Mouse (Mus musculus) forebrain, embryonic 13.5 days (tissue): ENCODE measurements around the gene Ftsj3. TPM values are rescaled to one million over a fixed set of nuclear protein-coding genes. Genes with fewer than 3 reads are reported as not detected.
A peak's percentile ranks its signal among the peaks of the same experiment; 100 is the strongest.

Experiments
- ATAC-seq: fragments of 200-750 bp; cut with Nextera tagmentation; 2 replicates; pipeline ENCODE4 v1.8.0; 2017
- H3K27ac ChIP-seq: fragments of 300-500 bp; sonication (generic); 2 replicates; pipeline ENCODE4 v1.5.1; 2015; ENCODE audit warnings: inconsistent platforms, mild to moderate bottlenecking, moderate library complexity
- H3K27me3 ChIP-seq: fragments of 300-500 bp; sonication (generic); 2 replicates; pipeline ENCODE4 v1.6.1; 2015; ENCODE audit warnings: mild to moderate bottlenecking, inconsistent platforms
- H3K36me3 ChIP-seq: fragments of 300-500 bp; sonication (generic); 2 replicates; pipeline ENCODE4 v1.6.1; 2015; ENCODE audit warnings: mild to moderate bottlenecking, inconsistent platforms; ENCODE audit not compliant: poor library complexity, severe bottlenecking
- H3K4me1 ChIP-seq: fragments of 300-500 bp; sonication (generic); 2 replicates; pipeline ENCODE4 v1.6.1; 2015; ENCODE audit warnings: inconsistent platforms
- H3K4me2 ChIP-seq: fragments of 300-500 bp; sonication (generic); 2 replicates; pipeline ENCODE4 v1.6.1; 2015; ENCODE audit warnings: inconsistent platforms, mild to moderate bottlenecking, moderate library complexity
- H3K4me3 ChIP-seq: fragments of 300-500 bp; sonication (generic); 2 replicates; pipeline ENCODE4 v1.5.1; 2015; ENCODE audit warnings: mild to moderate bottlenecking, inconsistent platforms
- H3K9ac ChIP-seq: fragments of 300-500 bp; sonication (generic); 2 replicates; pipeline ENCODE4 v1.6.1; 2015; ENCODE audit warnings: mild to moderate bottlenecking, inconsistent platforms
- H3K9me3 ChIP-seq: fragments of 300-500 bp; sonication (generic); replicated peaks from 2 replicates; pipeline ENCODE4 v1.6.1; 2016; ENCODE audit warnings: inconsistent platforms
- WGBS: fragments of 180-500 bp; shearing (Covaris S2); methylation state at CpG from one replicate; pipeline ENCODE4 v1.1.7; 2015; 5-methylcytosine and 5-hydroxymethylcytosine counted together
- polyA plus RNA-seq: library from polyadenylated mRNA; unstranded; fragments of >200 nt; fragmentation: Nextera tagmentation; extraction: Ambion mirVana; gene quantifications from 2 replicates; pipeline ENCODE4 v1.2.1, GENCODE M21; 2015

The Ftsj3 gene
- polyA plus RNA-seq, result 46.4 and 52.7 TPM in 2 replicates

DNA sequence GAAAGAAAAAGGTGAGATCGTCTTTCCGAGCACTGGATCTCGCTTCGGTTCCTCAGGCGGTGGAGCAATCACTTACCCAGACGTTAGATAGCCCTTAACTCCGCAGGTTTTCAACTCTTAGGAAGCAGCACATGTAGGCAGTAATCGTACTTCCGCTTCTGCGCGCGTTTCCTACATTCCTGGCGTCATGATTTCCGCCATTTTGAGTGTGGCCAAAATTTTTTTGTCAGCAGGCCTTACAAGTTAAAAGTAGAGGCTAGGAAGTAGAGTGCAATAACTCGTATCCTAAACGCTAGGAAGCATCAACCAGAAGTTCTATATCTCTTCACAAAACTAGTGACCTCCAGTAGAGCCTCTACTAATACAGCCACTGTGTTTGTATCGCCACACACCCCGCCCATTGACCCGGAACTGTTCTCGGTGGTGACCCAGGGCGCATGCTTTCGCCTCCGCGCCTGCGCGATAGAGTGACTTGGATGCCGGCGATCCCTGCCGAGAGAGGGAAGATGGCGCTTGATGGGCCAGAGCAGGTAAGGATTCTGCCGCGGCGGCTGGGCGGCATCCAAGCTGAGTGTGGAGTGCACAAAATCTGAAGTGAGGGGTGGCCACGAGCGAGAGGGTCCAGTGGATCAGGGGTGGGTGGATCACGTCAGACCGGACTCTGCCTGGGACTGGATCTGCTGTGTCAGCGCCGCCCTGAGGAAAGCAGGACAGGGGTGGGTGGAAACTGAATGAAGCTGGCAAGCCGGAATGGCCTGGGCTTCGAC is at the start of gene Ftsj3, which contains the start of gene Psmc5:
Gene Ftsj3 (minus strand): TSS at position 395 of the 767 bp plus-strand sequence.
Gene Psmc5 (plus strand): TSS at position 470 of the 767 bp plus-strand sequence.
- peak within 1 kb of the TSS; percentile 100 for H3K4me2 ChIP-seq
- peak; percentile 95 for ATAC-seq
- peak within 1 kb of the TSS; percentile 82 for H3K27ac ChIP-seq
- H3K27me3 ChIP-seq, result no peaks in the 10 kb centered on the region
- peak within 1 kb of the TSS; percentile 87 for H3K9ac ChIP-seq
- peaks cover 24% of the 10 kb centered on the region for H3K4me1 ChIP-seq
- no peaks in the 10 kb centered on the region for H3K9me3 ChIP-seq
- peak within 1 kb of the TSS; percentile 84 for H3K4me3 ChIP-seq
- WGBS, result under 1% methylated on average over 42 of the region's 42 CpGs
- peaks cover 50% of the 10 kb centered on the region for H3K36me3 ChIP-seq

DNA sequence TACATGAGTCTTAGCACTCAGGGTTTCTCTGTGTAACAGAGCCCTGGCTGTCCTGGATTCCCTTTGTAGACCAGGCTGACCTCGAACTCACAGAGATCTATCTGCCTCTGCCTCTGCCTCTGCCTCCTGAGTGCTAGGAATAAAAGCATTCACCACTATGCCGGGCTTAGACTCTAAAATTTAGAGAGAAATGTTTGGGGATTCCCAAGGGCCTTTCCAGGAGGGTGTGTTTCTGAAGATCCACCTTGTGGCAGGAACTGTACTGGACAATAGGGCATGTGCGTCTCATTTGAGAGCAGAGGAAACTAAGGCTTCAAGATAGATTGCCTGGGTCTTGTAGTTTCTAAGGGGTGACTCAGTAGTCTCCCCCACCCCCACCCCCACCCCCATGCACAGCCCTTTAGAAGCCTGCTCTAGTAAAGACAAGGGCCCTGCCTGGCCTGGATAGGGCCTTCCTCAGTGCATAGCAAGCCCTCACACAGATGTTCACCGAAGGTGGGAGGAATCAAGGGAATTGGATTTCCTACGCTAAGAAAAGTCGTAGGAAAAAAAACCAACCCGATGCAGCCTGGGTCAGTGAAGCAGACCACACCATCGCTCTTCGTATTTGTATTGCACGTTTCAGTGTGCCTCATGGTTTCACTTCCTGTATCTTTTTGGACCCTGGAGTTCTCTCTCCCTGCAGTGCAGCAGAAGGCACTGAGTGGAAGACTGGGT is 49.6 kb upstream of the Ftsj3 start:
- H3K9me3 ChIP-seq, result no peaks in the 10 kb centered on the region
- no peak overlapping the region for H3K27ac ChIP-seq
- no peaks in the 10 kb centered on the region for H3K36me3 ChIP-seq
- no peak overlapping the region for H3K4me3 ChIP-seq
- H3K4me2 ChIP-seq, result no peak overlapping the region
- no peak overlapping the region for H3K9ac ChIP-seq
- 86% methylated on average over 10 of the region's 10 CpGs for WGBS
- H3K27me3 ChIP-seq, result no peaks in the 10 kb centered on the region
- no peak for ATAC-seq
- no peaks in the 10 kb centered on the region for H3K4me1 ChIP-seq

DNA sequence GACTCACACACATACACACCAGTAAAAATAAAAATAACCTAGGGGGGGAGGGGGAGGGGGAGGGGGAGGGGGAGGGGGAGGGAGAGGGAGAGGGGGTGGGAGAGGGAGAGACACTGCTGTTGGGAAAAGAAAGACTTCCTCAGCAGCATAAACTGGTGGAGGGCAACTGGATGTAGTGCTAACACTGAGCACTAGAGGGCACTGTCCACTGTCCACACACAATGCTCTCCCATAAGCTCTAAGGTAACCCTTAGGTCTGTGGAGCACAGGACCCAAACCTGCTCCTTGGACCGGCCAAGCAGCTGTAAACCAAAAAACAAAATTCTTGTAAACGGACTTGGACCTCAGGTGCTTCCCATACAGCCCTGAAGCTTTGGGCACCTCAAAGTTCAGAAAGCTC is 46.8 kb upstream of the Ftsj3 start:
- no peak overlapping the region for H3K4me2 ChIP-seq
- WGBS, result 21% methylated on average over 2 of the region's 2 CpGs
- no peaks in the 10 kb centered on the region for H3K27me3 ChIP-seq
- H3K36me3 ChIP-seq, result no peaks in the 10 kb centered on the region
- H3K4me1 ChIP-seq, result no peaks in the 10 kb centered on the region
- no peak overlapping the region for H3K9ac ChIP-seq
- no peaks in the 10 kb centered on the region for H3K9me3 ChIP-seq
- H3K27ac ChIP-seq, result no peak overlapping the region
- 0 out of 2 replicates have a peak, but pooled peaks have one; percentile 53 for ATAC-seq
- H3K4me3 ChIP-seq, result no peak overlapping the region

DNA sequence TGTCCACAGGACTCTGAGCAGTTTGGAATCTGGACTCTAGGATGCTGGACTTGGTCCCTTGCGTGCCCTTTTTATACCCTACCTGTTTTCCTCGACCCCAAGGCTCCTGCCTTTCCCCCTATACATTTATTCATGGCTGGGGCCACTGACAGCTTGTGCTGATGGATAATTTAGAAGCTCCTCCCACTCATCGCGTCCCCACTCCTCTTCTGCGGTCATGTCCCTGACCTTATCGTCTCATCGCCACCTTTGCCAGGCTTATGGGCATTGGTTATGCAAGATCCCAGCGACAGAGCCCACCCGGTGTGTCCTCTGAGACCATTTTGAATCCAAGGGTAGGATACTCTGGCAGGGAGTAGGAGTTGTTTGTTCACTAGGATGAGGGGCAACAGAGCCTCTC is 45.9 kb upstream of the Ftsj3 start, which contains the start of gene Gh:
Gene Gh (minus strand): TSS at position 101 of the 400 bp plus-strand sequence.
- Histone ChIP-seq H3K4me3 (no peak within 1 kb of the TSS), H3K36me3 (no peaks in the 10 kb centered on the region), H3K4me2 (no peak within 1 kb of the TSS), H3K4me1 (no peaks in the 10 kb centered on the region), H3K9me3 (no peaks in the 10 kb centered on the region), H3K9ac (no peak within 1 kb of the TSS), H3K27ac (no peak within 1 kb of the TSS), H3K27me3 (no peaks in the 10 kb centered on the region)
- 87% methylated on average over 9 of the region's 9 CpGs for WGBS
- no peak for ATAC-seq

- Histone ChIP-seq H3K27ac (no peak overlapping the region), H3K36me3 (no peaks in the 10 kb centered on the region), H3K4me1 (peaks cover 6% of the 10 kb centered on the region), H3K4me2 (no peak overlapping the region), H3K9me3 (no peaks in the 10 kb centered on the region), H3K27me3 (no peaks in the 10 kb centered on the region), H3K4me3 (no peak overlapping the region), H3K9ac (no peak overlapping the region)
- no peak for ATAC-seq
- WGBS, result 83% methylated on average over 2 of the region's 2 CpGs
These were observed 36.0 kb upstream of the Ftsj3 start for GRCm38 (mm10) chr11:106291861-106292260.

DNA sequence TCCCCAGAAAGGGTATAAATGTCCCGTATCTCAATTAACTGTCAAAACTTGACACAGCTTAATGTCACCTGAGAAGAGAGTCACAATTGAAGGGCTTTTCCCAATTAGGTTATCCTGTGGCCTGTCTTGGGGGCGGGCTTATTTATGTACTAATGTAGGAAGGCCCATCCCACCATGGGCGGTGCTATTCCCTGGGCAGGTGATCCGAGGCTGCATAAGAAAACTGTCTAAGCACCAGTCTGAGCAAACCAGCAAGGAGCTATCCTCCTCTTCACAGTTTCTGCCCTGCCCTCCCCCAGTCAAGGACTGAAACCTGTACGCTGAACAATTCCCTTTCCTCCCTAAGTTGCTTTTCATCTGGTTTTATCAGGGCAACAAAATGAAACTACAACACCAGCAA is 34.5 kb upstream of the Ftsj3 start:
- no peaks in the 10 kb centered on the region for H3K27me3 ChIP-seq
- H3K27ac ChIP-seq, result no peak overlapping the region
- H3K9me3 ChIP-seq, result no peaks in the 10 kb centered on the region
- H3K4me3 ChIP-seq, result no peak overlapping the region
- H3K9ac ChIP-seq, result no peak overlapping the region
- H3K4me1 ChIP-seq, result peaks cover 9% of the 10 kb centered on the region
- H3K4me2 ChIP-seq, result no peak overlapping the region
- no peak for ATAC-seq
- no peaks in the 10 kb centered on the region for H3K36me3 ChIP-seq
- WGBS, result 89% methylated on average over 5 of the region's 5 CpGs

- WGBS, result 65% methylated on average over 8 of the region's 8 CpGs
- no peaks in the 10 kb centered on the region for H3K36me3 ChIP-seq
These were observed 33.5 kb upstream of the Ftsj3 start for GRCm38 (mm10) chr11:106289369-106289768.

DNA sequence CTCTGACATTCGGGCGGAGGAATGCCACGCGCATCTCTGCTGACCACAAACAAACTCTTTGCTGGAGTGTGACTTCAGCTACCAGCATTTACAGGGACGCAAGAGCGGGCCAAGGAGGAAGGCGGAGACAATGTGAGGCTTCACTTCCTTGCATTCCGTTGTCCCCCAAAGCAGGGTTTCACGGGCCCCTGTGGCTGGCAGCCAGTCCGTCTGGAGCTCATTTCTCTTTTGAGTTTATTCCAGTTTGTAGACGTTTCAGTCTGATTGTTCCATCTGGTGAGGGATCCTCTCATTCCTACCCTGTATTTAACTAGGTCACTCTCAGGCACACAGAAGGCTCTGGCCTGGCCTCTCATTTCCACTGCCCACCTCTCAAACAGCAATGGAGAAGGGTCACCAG is 31.1 kb upstream of the Ftsj3 start:
- no peaks in the 10 kb centered on the region for H3K9me3 ChIP-seq
- H3K27me3 ChIP-seq, result no peaks in the 10 kb centered on the region
- whole genome bisulfite sequencing, result 68% methylated on average over 11 of the region's 11 CpGs
- no peak for ATAC-seq
- H3K4me2 ChIP-seq, result no peak overlapping the region
- no peak overlapping the region for H3K4me3 ChIP-seq
- H3K4me1 ChIP-seq, result peaks cover 9% of the 10 kb centered on the region
- 0 out of 2 replicates have a peak overlapping the region, but pooled peaks have one; percentile 21 for H3K9ac ChIP-seq
- H3K27ac ChIP-seq, result no peak overlapping the region
- no peaks in the 10 kb centered on the region for H3K36me3 ChIP-seq

More at GRCm38 (mm10) chr11:106289369-106289768, 33.5 kb upstream of the Ftsj3 start:
- H3K4me3 ChIP-seq, result no peak overlapping the region
- no peak overlapping the region for H3K4me2 ChIP-seq
- no peaks in the 10 kb centered on the region for H3K27me3 ChIP-seq
- ATAC-seq, result no peak
- H3K27ac ChIP-seq, result no peak overlapping the region
- H3K9ac ChIP-seq, result no peak overlapping the region
- peaks cover 9% of the 10 kb centered on the region for H3K4me1 ChIP-seq
- no peaks in the 10 kb centered on the region for H3K9me3 ChIP-seq

DNA sequence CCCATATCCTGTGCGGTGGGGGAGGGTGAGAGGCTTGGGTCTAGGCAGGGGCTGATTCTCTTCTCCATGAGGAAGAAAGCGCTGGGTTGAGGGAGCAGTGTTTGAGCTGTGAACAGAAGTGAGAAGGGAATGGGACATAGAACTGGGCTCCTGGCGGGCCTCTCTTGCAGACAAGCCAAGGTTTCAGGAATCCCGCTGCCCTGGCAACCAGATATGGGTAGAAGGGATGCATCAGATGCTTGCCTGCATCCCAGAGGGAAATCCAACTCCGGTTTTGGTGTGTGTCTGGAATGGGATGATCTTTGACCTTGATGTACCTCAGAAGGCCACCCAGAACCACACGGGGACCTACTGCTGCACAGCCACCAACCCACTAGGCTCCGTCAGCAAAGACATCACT is 30.3 kb upstream of the Ftsj3 start:
- ATAC-seq, result no peak
- 93% methylated on average over 7 of the region's 7 CpGs for WGBS
- H3K27me3 ChIP-seq, result no peaks in the 10 kb centered on the region
- H3K27ac ChIP-seq, result no peak overlapping the region
- no peaks in the 10 kb centered on the region for H3K9me3 ChIP-seq
- H3K9ac ChIP-seq, result no peak overlapping the region
- no peaks in the 10 kb centered on the region for H3K36me3 ChIP-seq
- H3K4me2 ChIP-seq, result no peak overlapping the region
- no peak overlapping the region for H3K4me3 ChIP-seq
- H3K4me1 ChIP-seq, result peaks cover 9% of the 10 kb centered on the region

DNA sequence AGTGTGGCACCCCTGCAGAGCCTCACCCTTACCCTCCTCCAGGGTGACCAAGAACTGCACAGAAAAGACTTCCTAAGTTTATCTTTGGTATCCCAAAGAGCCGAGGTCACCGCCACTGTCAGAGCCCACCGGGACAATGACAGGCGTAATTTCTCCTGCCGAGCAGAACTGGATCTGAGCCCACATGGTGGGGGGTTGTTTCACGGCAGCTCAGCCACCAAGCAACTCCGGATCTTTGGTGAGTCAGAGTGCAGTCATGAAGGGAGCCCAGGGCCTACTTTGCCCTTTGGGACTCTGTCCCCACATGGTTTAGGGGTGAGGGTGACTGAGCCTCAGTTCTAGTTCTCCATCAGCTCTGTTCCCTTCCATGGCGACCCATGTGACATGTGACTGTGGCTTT is 28.2 kb upstream of the Ftsj3 start:
- no peak for ATAC-seq
- Histone ChIP-seq H3K9me3 (no peaks in the 10 kb centered on the region), H3K4me1 (peaks cover 9% of the 10 kb centered on the region), H3K9ac (no peak overlapping the region), H3K4me3 (no peak overlapping the region), H3K27me3 (no peaks in the 10 kb centered on the region), H3K36me3 (no peaks in the 10 kb centered on the region), H3K4me2 (no peak overlapping the region), H3K27ac (no peak overlapping the region)
- WGBS, result 76% methylated on average over 8 of the region's 8 CpGs

DNA sequence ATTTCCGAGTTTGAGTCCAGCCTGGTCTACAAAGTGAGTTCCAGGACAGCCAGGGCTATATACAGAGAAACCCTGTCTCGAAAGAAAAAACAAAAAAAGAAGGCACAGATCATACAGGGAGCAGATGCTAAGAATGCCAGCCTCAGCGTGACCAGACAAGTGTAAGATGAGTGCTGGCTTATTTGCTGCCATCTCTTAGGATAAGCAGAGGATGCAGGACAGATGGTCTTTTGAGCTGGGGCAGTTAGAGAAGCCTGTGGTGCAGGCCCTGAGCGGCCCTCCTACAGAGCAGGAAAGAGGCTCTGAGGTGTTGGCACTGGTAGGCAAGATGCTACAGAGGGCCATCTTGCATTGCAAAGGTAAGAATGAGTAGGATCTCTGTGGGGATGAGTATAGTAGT is 27.5 kb upstream of the Ftsj3 start:
- H3K9me3 ChIP-seq, result no peaks in the 10 kb centered on the region
- H3K4me2 ChIP-seq, result no peak overlapping the region
- no peaks in the 10 kb centered on the region for H3K36me3 ChIP-seq
- no peak overlapping the region for H3K9ac ChIP-seq
- H3K27ac ChIP-seq, result no peak overlapping the region
- WGBS, result 81% methylated on average over 4 of the region's 4 CpGs
- H3K27me3 ChIP-seq, result no peaks in the 10 kb centered on the region
- no peak overlapping the region for H3K4me3 ChIP-seq
- peaks cover 9% of the 10 kb centered on the region for H3K4me1 ChIP-seq
- ATAC-seq, result no peak

DNA sequence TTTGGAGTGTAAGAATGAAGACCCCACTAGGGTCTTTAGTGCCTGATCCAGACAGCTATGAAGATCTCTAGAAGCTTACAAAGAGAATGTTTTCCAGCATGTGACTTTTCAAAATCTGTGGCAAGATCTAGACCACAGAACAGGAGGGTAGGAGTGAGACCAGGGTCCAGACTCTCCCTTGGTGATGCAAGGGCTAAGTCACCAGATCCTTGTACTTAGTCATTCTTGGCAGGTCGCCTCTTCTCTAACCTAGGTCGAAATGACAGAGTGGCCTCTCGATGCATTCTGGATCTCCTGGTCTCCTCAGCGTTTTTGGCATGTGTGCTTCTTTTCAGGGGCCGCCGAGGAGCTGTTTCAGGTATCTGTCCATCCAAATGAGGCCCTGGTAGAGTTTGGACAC is 26.6 kb upstream of the Ftsj3 start:
- Histone ChIP-seq H3K4me2 (no peak overlapping the region), H3K9ac (no peak overlapping the region), H3K27me3 (0 out of 2 replicates have a peak, but pooled peaks cover 4% of the 10 kb centered on the region), H3K4me1 (peaks cover 9% of the 10 kb centered on the region), H3K9me3 (no peaks in the 10 kb centered on the region), H3K4me3 (no peak overlapping the region), H3K27ac (no peak overlapping the region), H3K36me3 (no peaks in the 10 kb centered on the region)
- 85% methylated on average over 6 of the region's 6 CpGs for WGBS
- no peak for ATAC-seq
